Comparison of ENCODE assay signal across 23 mouse cellular contexts in genomic region chr14:11620314-11620713, GRCm38 (mm10).
"Had no signal": no experiment of that assay in that cellular context is flagged by ENCODE, and none has a peak within 500 bp of the region (broad histone marks: within the 10 kb centered on the region; RNA-seq: fewer than 3 reads in every experiment).

No protein-coding gene starts in this region.

- H3K4me2 ChIP-seq: limb, embryonic 15.5 days; liver, embryonic 12.5 days; liver, embryonic 15.5 days; lung, embryonic 15.5 days; midbrain, embryonic 15.5 days; neural tube, embryonic 15.5 days; stomach, embryonic 15.5 days had no signal

- H3K9me3 ChIP-seq: limb, embryonic 12.5 days; limb, embryonic 15.5 days; liver, embryonic 12.5 days; liver, embryonic 15.5 days; lung, embryonic 15.5 days; midbrain, embryonic 10.5 days; midbrain, embryonic 15.5 days; neural tube, embryonic 12.5 days; neural tube, embryonic 15.5 days; stomach, embryonic 15.5 days had no signal

- H3K27ac ChIP-seq: left cerebral cortex, adult 2 months; limb, embryonic 15.5 days; liver, embryonic 12.5 days; liver, embryonic 15.5 days; lung, embryonic 15.5 days; midbrain, embryonic 15.5 days; neural tube, embryonic 12.5 days; stomach, embryonic 15.5 days had no signal

- H3K36me3 ChIP-seq: limb, embryonic 12.5 days; limb, embryonic 15.5 days; liver, embryonic 12.5 days; liver, embryonic 15.5 days; lung, embryonic 15.5 days; midbrain, embryonic 10.5 days; midbrain, embryonic 15.5 days; neural tube, embryonic 12.5 days; neural tube, embryonic 15.5 days; stomach, embryonic 15.5 days had no signal

- DNase-seq: kidney, adult 18-20 months; kidney, postnatal 10 days; layer of hippocampus, postnatal 36 days; lung, adult 18-20 months; lung, postnatal 10 days; lung, postnatal 36 days; right cerebral cortex, adult 18-20 months; right cerebral cortex, postnatal 14 days; right cerebral cortex, postnatal 4 days; spleen, adult 18-20 months; thymus, postnatal 36 days had no signal

- H3K4me1 ChIP-seq: liver, embryonic 12.5 days; liver, embryonic 15.5 days; megakaryocyte, embryonic 14.5 days had no signal

- H3K4me3 ChIP-seq: left cerebral cortex, adult 2 months; limb, embryonic 12.5 days; limb, embryonic 15.5 days; liver, embryonic 12.5 days; liver, embryonic 15.5 days; lung, embryonic 15.5 days; megakaryocyte, embryonic 14.5 days; midbrain, embryonic 10.5 days; midbrain, embryonic 15.5 days; neural tube, embryonic 12.5 days; neural tube, embryonic 15.5 days; stomach, embryonic 15.5 days had no signal

- H3K27me3 ChIP-seq: limb, embryonic 12.5 days; limb, embryonic 15.5 days; liver, embryonic 12.5 days; liver, embryonic 15.5 days; megakaryocyte, embryonic 14.5 days; midbrain, embryonic 15.5 days; neural tube, embryonic 12.5 days; neural tube, embryonic 15.5 days; stomach, embryonic 15.5 days had no signal

- H3K9ac ChIP-seq: limb, embryonic 12.5 days; limb, embryonic 15.5 days; liver, embryonic 12.5 days; liver, embryonic 15.5 days; lung, embryonic 15.5 days; midbrain, embryonic 15.5 days; neural tube, embryonic 12.5 days; neural tube, embryonic 15.5 days; stomach, embryonic 15.5 days had no signal
